Mouse (Mus musculus) myocyte (in vitro differentiated cells): Measurements from ENCODE around the gene Efcc1.

Source experiments
- MYOD1 ChIP-seq, 3 experiments: IDR thresholded peaks; one replicate each; pipeline ENCODE4 v1.6.1; 2011; ENCODE audit warnings: control low read depth in 2 of 3, low read depth in 2 of 3, mild to moderate bottlenecking in 2 of 3, moderate library complexity in 1 of 3; ENCODE audit not compliant: insufficient read length in 2 of 3, control insufficient read depth in 1 of 3
- POLR2A ChIP-seq: IDR thresholded peaks from one replicate; pipeline ENCODE4 v1.6.1; 2011; ENCODE audit warnings: low read depth, mild to moderate bottlenecking, control low read depth, moderate library complexity; ENCODE audit not compliant: insufficient read length
- POLR2AphosphoS2 ChIP-seq: IDR thresholded peaks from one replicate; pipeline ENCODE4 v1.6.1; 2011; ENCODE audit warnings: low read depth, control low read depth; ENCODE audit not compliant: insufficient read length
- REST ChIP-seq: IDR thresholded peaks from one replicate; pipeline ENCODE4 v1.6.1; 2011; ENCODE audit warnings: mild to moderate bottlenecking, control low read depth, moderate library complexity; ENCODE audit not compliant: insufficient read depth, insufficient read length
- TCF12 ChIP-seq: IDR thresholded peaks from one replicate; pipeline ENCODE4 v1.6.1; 2011; ENCODE audit warnings: mild to moderate bottlenecking, control low read depth; ENCODE audit not compliant: poor library complexity, insufficient read depth, severe bottlenecking
- TCF3 ChIP-seq: IDR thresholded peaks from one replicate; pipeline ENCODE4 v1.6.1; 2011; ENCODE audit warnings: low read depth, control low read depth; ENCODE audit not compliant: insufficient read length

DNA sequence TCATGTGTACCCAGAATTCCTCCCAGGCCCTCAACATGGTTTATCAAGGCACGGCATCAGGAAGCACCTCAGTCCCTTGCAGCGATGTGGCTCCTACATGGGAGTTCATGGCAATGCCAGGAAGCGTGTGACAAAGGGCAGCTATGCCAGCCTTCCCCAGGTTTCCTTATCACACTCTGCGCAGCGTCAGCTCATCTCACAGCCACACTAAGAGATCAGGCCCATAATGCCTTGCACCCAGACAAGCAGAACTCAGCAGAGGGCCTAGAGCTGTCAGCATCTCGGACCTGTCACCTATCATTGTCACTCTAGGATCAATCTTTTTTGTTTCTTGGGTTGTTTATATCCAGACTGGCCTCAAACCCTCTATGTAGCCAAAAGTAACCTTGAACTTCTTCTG lies 68.9 kb downstream of the Efcc1 start:
- TF ChIP-seq POLR2AphosphoS2, result no peak
- no peak for TF ChIP-seq TCF12
- TF ChIP-seq POLR2A, result no peak
- no peak for TF ChIP-seq REST
- no peak for TF ChIP-seq TCF3
- no peak for TF ChIP-seq MYOD1 (IDR thresholded peaks at IDR 0.05; ENCODE audit: control insufficient read depth in 1 of 3, insufficient read length in 2 of 3, low read depth in 2 of 3)
